Mouse (Mus musculus): ENCODE results near the gene Snx27. TPM values are rescaled to one million over a fixed set of nuclear protein-coding genes. Genes with fewer than 3 reads are reported as not detected.
A peak's percentile ranks its signal among the peaks of the same experiment; 100 is the strongest.

Snx27 gene
- polyA plus RNA-seq, 1 experiment from 2014 or later = 17.1 TPM

- no peak overlapping the region for H3K4me2 ChIP-seq
- H3K4me3 ChIP-seq (replicated peaks) = no peak overlapping the region
- H3K27ac ChIP-seq = no peak overlapping the region
- WGBS (ENCODE audit: insufficient replicate concordance) = 64% methylated on average over 2 of the region's 2 CpGs
- no peaks in the 10 kb centered on the region for H3K36me3 ChIP-seq
- H3K9me3 ChIP-seq (replicated peaks) = no peaks in the 10 kb centered on the region
- H3K9ac ChIP-seq = no peak overlapping the region
- DNase-seq (no peak), ATAC-seq (ENCODE audit: low read depth) (no peak)
- H3K4me1 ChIP-seq (replicated peaks) = peaks cover 19% of the 10 kb centered on the region
- H3K27me3 ChIP-seq = no peaks in the 10 kb centered on the region
Observed at GRCm38 (mm10) chr3:94610581-94610980, 28.1 kb upstream of the Snx27 start.

GRCm38 (mm10) chr3:94609621-94610020, 27.1 kb upstream of the Snx27 start:
- Histone ChIP-seq H3K4me1 (replicated peaks) (peaks cover 19% of the 10 kb centered on the region), H3K27me3 (no peaks in the 10 kb centered on the region), H3K9me3 (replicated peaks) (no peaks in the 10 kb centered on the region), H3K4me2 (no peak overlapping the region), H3K4me3 (replicated peaks) (no peak overlapping the region), H3K9ac (no peak overlapping the region), H3K27ac (no peak overlapping the region), H3K36me3 (no peaks in the 10 kb centered on the region)
- DNase-seq (no peak), ATAC-seq (ENCODE audit: low read depth) (no peak)
- WGBS (ENCODE audit: insufficient replicate concordance) = 51% methylated on average over 3 of the region's 3 CpGs

- H3K9ac ChIP-seq = no peak overlapping the region
- H3K4me2 ChIP-seq = no peak overlapping the region
- H3K4me1 ChIP-seq (replicated peaks) = peaks cover 10% of the 10 kb centered on the region
- no peaks in the 10 kb centered on the region for H3K27me3 ChIP-seq
- H3K36me3 ChIP-seq = no peaks in the 10 kb centered on the region
- DNase-seq (no peak), ATAC-seq (ENCODE audit: low read depth) (no peak)
- WGBS (ENCODE audit: insufficient replicate concordance) = 2% methylated on average over 4 of the region's 4 CpGs
- no peaks in the 10 kb centered on the region for H3K9me3 ChIP-seq (replicated peaks)
- no peak overlapping the region for H3K27ac ChIP-seq
- H3K4me3 ChIP-seq (replicated peaks) = no peak overlapping the region
Observed at GRCm38 (mm10) chr3:94601959-94602358, 19.4 kb upstream of the Snx27 start.

GRCm38 (mm10) chr3:94597224-94597779, 14.8 kb upstream of the Snx27 start:
- Histone ChIP-seq H3K9me3 (replicated peaks) (no peaks in the 10 kb centered on the region), H3K27ac (no peak overlapping the region), H3K36me3 (no peaks in the 10 kb centered on the region), H3K4me3 (replicated peaks) (no peak overlapping the region), H3K4me2 (no peak overlapping the region), H3K4me1 (replicated peaks) (peaks cover 10% of the 10 kb centered on the region), H3K9ac (no peak overlapping the region), H3K27me3 (no peaks in the 10 kb centered on the region)
- ATAC-seq (ENCODE audit: low read depth) (peak; percentile 39; the same call in 1 of the 2 replicates), DNase-seq (no peak)
- WGBS (ENCODE audit: insufficient replicate concordance) = 20% methylated on average over 3 of the region's 3 CpGs

GRCm38 (mm10) chr3:94595871-94596287, 13.4 kb upstream of the Snx27 start:
- no peak overlapping the region for H3K9ac ChIP-seq
- no peak for ATAC-seq (ENCODE audit: low read depth)
- no peaks in the 10 kb centered on the region for H3K27me3 ChIP-seq
- no peak for DNase-seq
- H3K27ac ChIP-seq = no peak overlapping the region
- H3K4me2 ChIP-seq = no peak overlapping the region
- no peaks in the 10 kb centered on the region for H3K36me3 ChIP-seq
- peaks cover 10% of the 10 kb centered on the region for H3K4me1 ChIP-seq (replicated peaks)
- no peak overlapping the region for H3K4me3 ChIP-seq (replicated peaks)
- H3K9me3 ChIP-seq (replicated peaks) = no peaks in the 10 kb centered on the region
- 67% methylated on average over 6 of the region's 6 CpGs for WGBS (ENCODE audit: insufficient replicate concordance)

- 63% methylated on average over 5 of the region's 5 CpGs for WGBS (ENCODE audit: insufficient replicate concordance)
- no peaks in the 10 kb centered on the region for H3K9me3 ChIP-seq (replicated peaks)
- H3K9ac ChIP-seq = no peak overlapping the region
- H3K27me3 ChIP-seq = no peaks in the 10 kb centered on the region
- ATAC-seq (ENCODE audit: low read depth) (no peak), DNase-seq (no peak)
- H3K27ac ChIP-seq = no peak overlapping the region
- no peak overlapping the region for H3K4me3 ChIP-seq (replicated peaks)
- H3K4me2 ChIP-seq = no peak overlapping the region
- no peaks in the 10 kb centered on the region for H3K4me1 ChIP-seq (replicated peaks)
- no peaks in the 10 kb centered on the region for H3K36me3 ChIP-seq
Observed at GRCm38 (mm10) chr3:94591066-94591465, 8.6 kb upstream of the Snx27 start.

GRCm38 (mm10) chr3:94587962-94588361, 5.4 kb upstream of the Snx27 start:
- no peaks in the 10 kb centered on the region for H3K36me3 ChIP-seq
- DNase-seq = no peak
- no peaks in the 10 kb centered on the region for H3K9me3 ChIP-seq (replicated peaks)
- 56% methylated on average over 5 of the region's 5 CpGs for WGBS (ENCODE audit: insufficient replicate concordance)
- no peak overlapping the region for H3K4me2 ChIP-seq
- H3K27ac ChIP-seq = no peak overlapping the region
- H3K4me1 ChIP-seq (replicated peaks) = peaks cover 4% of the 10 kb centered on the region; the same call in 1 of the 2 replicates
- no peak overlapping the region for H3K9ac ChIP-seq
- no peaks in the 10 kb centered on the region for H3K27me3 ChIP-seq
- no peak for ATAC-seq (ENCODE audit: low read depth)
- no peak overlapping the region for H3K4me3 ChIP-seq (replicated peaks)

GRCm38 (mm10) chr3:94582944-94583343, 428 bp upstream of the Snx27 start:
- H3K27me3 ChIP-seq = no peaks in the 10 kb centered on the region
- H3K36me3 ChIP-seq = no peaks in the 10 kb centered on the region
- peak overlapping the region; percentile 95 for H3K4me2 ChIP-seq
- no peak overlapping the region for H3K9ac ChIP-seq
- DNase-seq = no peak
- H3K27ac ChIP-seq = no peak overlapping the region
- H3K4me3 ChIP-seq (replicated peaks) = peak overlapping the region; percentile 94
- no peak for ATAC-seq (ENCODE audit: low read depth)
- no peaks in the 10 kb centered on the region for H3K9me3 ChIP-seq (replicated peaks)
- WGBS (ENCODE audit: insufficient replicate concordance) = 58% methylated on average over 7 of the region's 7 CpGs
- peaks cover 28% of the 10 kb centered on the region for H3K4me1 ChIP-seq (replicated peaks)

- Histone ChIP-seq H3K9me3 (replicated peaks) (no peaks in the 10 kb centered on the region), H3K27me3 (no peaks in the 10 kb centered on the region), H3K4me2 (peak overlapping the region; percentile 95), H3K4me3 (replicated peaks) (peak overlapping the region; percentile 94), H3K36me3 (no peaks in the 10 kb centered on the region), H3K27ac (peak overlapping the region; percentile 81), H3K9ac (peak overlapping the region; percentile 90), H3K4me1 (replicated peaks) (peaks cover 32% of the 10 kb centered on the region)
- ATAC-seq (ENCODE audit: low read depth) (peak; percentile 76), DNase-seq (no peak)
- WGBS (ENCODE audit: insufficient replicate concordance) = 2% methylated on average over 42 of the region's 48 CpGs
Observed at GRCm38 (mm10) chr3:94581793-94582455, 592 bp downstream of the Snx27 start.

GRCm38 (mm10) chr3:94581138-94581780, 1.3 kb downstream of the Snx27 start:
- ATAC-seq (ENCODE audit: low read depth) = no peak; the same call in 1 of the 2 replicates
- DNase-seq = no peak
- Histone ChIP-seq H3K9me3 (replicated peaks) (no peaks in the 10 kb centered on the region), H3K27ac (peak overlapping the region; percentile 81), H3K4me2 (peak overlapping the region; percentile 95), H3K4me1 (replicated peaks) (peaks cover 34% of the 10 kb centered on the region), H3K36me3 (no peaks in the 10 kb centered on the region), H3K4me3 (replicated peaks) (peak overlapping the region; percentile 94), H3K9ac (peak overlapping the region; percentile 90), H3K27me3 (no peaks in the 10 kb centered on the region)
- WGBS (ENCODE audit: insufficient replicate concordance) = 4% methylated on average over 16 of the region's 16 CpGs

- peaks cover 17% of the 10 kb centered on the region for H3K4me1 ChIP-seq (replicated peaks)
- H3K9ac ChIP-seq = no peak overlapping the region
- DNase-seq (no peak), ATAC-seq (ENCODE audit: low read depth) (no peak)
- no peaks in the 10 kb centered on the region for H3K27me3 ChIP-seq
- H3K27ac ChIP-seq = no peak overlapping the region
- 74% methylated on average over 6 of the region's 6 CpGs for WGBS (ENCODE audit: insufficient replicate concordance)
- H3K4me3 ChIP-seq (replicated peaks) = no peak overlapping the region
- H3K9me3 ChIP-seq (replicated peaks) = no peaks in the 10 kb centered on the region
- H3K4me2 ChIP-seq = no peak overlapping the region
- H3K36me3 ChIP-seq = no peaks in the 10 kb centered on the region
Observed at GRCm38 (mm10) chr3:94574506-94574905, 8.0 kb downstream of the Snx27 start.

All from liver, embryonic 13.5 days (tissue).